Mouse (Mus musculus) thymus, adult 2 months (tissue): ENCODE data around the gene Scube2.

Experiments used
- CTCF ChIP-seq: fragments of 200-500 bp; IDR thresholded peaks from 2 replicates; pipeline ENCODE4 v1.5.1; 2012; ENCODE audit warnings: mild to moderate bottlenecking, control low read depth, low read length, moderate library complexity, borderline replicate concordance; ENCODE audit not compliant: control insufficient read depth, poor library complexity, insufficient read depth; ENCODE audit errors: extremely low read depth
- POLR2A ChIP-seq: fragments of 200-500 bp; IDR thresholded peaks from 2 replicates; pipeline ENCODE4 v1.6.1; 2012; ENCODE audit warnings: mild to moderate bottlenecking, low read length, control low read depth, moderate library complexity; ENCODE audit not compliant: control insufficient read depth, poor library complexity, insufficient read depth; ENCODE audit errors: extremely low read depth

DNA sequence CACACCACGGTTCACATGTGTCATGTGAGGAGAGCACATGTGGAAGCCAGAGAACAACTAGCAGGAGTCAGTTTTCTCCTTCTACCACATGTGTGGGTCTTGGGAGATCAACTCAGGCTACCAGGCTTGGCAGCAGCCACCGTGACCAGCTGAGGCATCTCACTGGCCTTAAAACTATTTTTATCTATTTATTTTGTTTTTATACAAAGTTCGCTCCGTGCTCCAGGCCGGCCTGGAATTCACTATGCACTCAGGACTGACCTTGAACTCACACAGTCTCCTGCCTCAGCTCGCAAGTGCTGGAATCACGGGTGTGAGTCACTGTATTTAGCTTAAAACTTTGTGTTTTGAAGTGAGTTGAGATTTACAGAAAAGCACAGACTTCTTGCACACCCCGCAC, 38.6 kb downstream of the Scube2 start:
- TF ChIP-seq CTCF (no peak), POLR2A (no peak)
